Mouse (Mus musculus) brain, embryonic 14.5 days (tissue): ENCODE data around the gene B4galnt3.

Experiments
- CTCF ChIP-seq: fragments of 200-500 bp; IDR thresholded peaks from 2 replicates; pipeline ENCODE4 v1.5.1; 2012; ENCODE audit warnings: inconsistent platforms, mild to moderate bottlenecking, moderate library complexity, borderline replicate concordance; ENCODE audit not compliant: insufficient read depth, insufficient read length; ENCODE audit errors: extremely low read depth
- POLR2A ChIP-seq: fragments of 200-500 bp; IDR thresholded peaks from 2 replicates; pipeline ENCODE4 v1.6.1; 2012; ENCODE audit warnings: mild to moderate bottlenecking, inconsistent platforms, borderline replicate concordance; ENCODE audit not compliant: poor library complexity, insufficient read depth, insufficient read length, severe bottlenecking; ENCODE audit errors: extremely low read depth

DNA sequence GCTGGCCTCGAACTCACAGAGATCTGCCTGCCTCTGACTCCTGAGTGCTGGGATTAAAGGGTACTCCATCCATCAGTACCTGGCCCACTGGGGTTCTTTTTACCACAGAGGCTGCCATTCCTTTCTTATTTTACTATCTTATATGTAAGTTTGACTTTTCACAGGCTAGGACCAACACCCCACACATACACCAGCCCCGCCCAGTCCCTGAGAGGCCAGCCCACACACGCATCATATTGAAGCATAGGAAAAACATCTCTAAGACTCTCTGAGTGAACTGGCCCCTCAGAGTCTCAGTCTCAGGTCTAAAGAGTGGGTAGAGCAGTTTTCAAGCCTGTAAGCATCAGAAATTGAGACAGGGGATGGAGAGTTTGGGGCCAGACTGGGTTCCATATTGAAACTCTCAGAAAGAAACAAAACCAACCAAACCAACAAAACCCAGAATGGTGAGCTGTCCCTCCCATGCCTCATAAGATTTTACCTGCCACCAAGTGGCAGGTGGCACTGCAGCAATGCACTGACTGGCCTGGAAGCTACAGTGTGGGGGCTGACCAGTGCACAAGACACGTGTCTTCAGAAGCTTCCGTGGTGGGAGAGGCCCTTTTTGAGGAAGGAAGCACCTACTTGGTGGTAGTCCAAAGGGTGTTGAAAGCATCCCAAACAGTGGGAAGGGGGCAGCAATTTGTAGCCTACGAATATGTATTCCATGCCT lies 115.2 kb downstream of the B4galnt3 start:
- TF ChIP-seq CTCF (no peak), POLR2A (no peak)
